Mouse (Mus musculus): ENCODE measurements around the gene H60b.

The H60b gene

GRCm38 (mm10) chr10:22158310-22158999, at the start of gene H60b, which contains the start of gene Raet1e:
TSS of gene H60b (plus strand) at chr10:22158586.
TSS of gene Raet1e (plus strand) at chr10:22158569.
- in situ Hi-C loops (cut with MseI, MboI): loop anchor here (10.0 to 25.0 kb wide), 3 partner anchors 124 to 329 kb away; partner anchors contain the start of gene Raet1d (in 1 of the 2)

- in situ Hi-C loops (cut with MseI, MboI): loop anchor here in 1 of 2 experiments (10.0 kb wide), 1 partner anchor 106 kb away; no protein-coding TSS in a partner anchor
These were observed 17.6 kb upstream of the H60b start for GRCm38 (mm10) chr10:22140665-22141280.

GRCm38 (mm10) chr10:22142194-22142593, 16.2 kb upstream of the H60b start:
- in situ Hi-C loops (cut with MseI, MboI): loop anchor here in 1 of 2 experiments (10.0 kb wide), 1 partner anchor 107 kb away; no protein-coding TSS in a partner anchor

GRCm38 (mm10) chr10:22142926-22143325, 15.5 kb upstream of the H60b start:
- in situ Hi-C loops (cut with MseI, MboI): loop anchor here in 1 of 2 experiments (10.0 kb wide), 1 partner anchor 108 kb away; no protein-coding TSS in a partner anchor

- in situ Hi-C loops (cut with MseI, MboI): loop anchor here in 1 of 2 experiments (10.0 kb wide), 1 partner anchor 114 kb away; no protein-coding TSS in a partner anchor
These were observed 9.8 kb upstream of the H60b start for GRCm38 (mm10) chr10:22148441-22149072.

GRCm38 (mm10) chr10:22149073-22149690, 9.2 kb upstream of the H60b start, which contains the start of gene E030030I06Rik:
TSS of gene E030030I06Rik (minus strand) at chr10:22149270.
- in situ Hi-C loops (cut with MseI, MboI): loop anchor here in 1 of 2 experiments (10.0 kb wide), 1 partner anchor 114 kb away; no protein-coding TSS in a partner anchor

- in situ Hi-C loops (cut with MseI, MboI): loop anchor here (10.0 to 25.0 kb wide), 3 partner anchors 115 to 337 kb away; partner anchors contain the start of gene Raet1d (in 1 of the 2)
These were observed 8.5 kb upstream of the H60b start for GRCm38 (mm10) chr10:22149691-22150465.

- in situ Hi-C loops (cut with MseI, MboI): loop anchor here (10.0 to 25.0 kb wide), 3 partner anchors 116 to 337 kb away; partner anchors contain the start of gene Raet1d (in 1 of the 2)
These were observed 7.8 kb upstream of the H60b start for GRCm38 (mm10) chr10:22150593-22150992.

GRCm38 (mm10) chr10:22151056-22151862, 7.1 kb upstream of the H60b start:
- in situ Hi-C loops (cut with MseI, MboI): loop anchor here (10.0 to 25.0 kb wide), 3 partner anchors 116 to 336 kb away; partner anchors contain the start of gene Raet1d (in 1 of the 2)

GRCm38 (mm10) chr10:22151863-22152640, 6.3 kb upstream of the H60b start:
- in situ Hi-C loops (cut with MseI, MboI): loop anchor here (10.0 to 25.0 kb wide), 3 partner anchors 117 to 335 kb away; partner anchors contain the start of gene Raet1d (in 1 of the 2)

- in situ Hi-C loops (cut with MseI, MboI): loop anchor here (10.0 to 25.0 kb wide), 3 partner anchors 118 to 334 kb away; partner anchors contain the start of gene Raet1d (in 1 of the 2)
These were observed 5.2 kb upstream of the H60b start for GRCm38 (mm10) chr10:22153147-22153690.

GRCm38 (mm10) chr10:22154127-22154526, 4.3 kb upstream of the H60b start:
- in situ Hi-C loops (cut with MseI, MboI): loop anchor here (10.0 to 25.0 kb wide), 3 partner anchors 119 to 333 kb away; partner anchors contain the start of gene Raet1d (in 1 of the 2)

GRCm38 (mm10) chr10:22154871-22155799, 3.3 kb upstream of the H60b start:
- in situ Hi-C loops (cut with MseI, MboI): loop anchor here (10.0 to 25.0 kb wide), 3 partner anchors 120 to 332 kb away; partner anchors contain the start of gene Raet1d (in 1 of the 2)

- in situ Hi-C loops (cut with MseI, MboI): loop anchor here (10.0 to 25.0 kb wide), 3 partner anchors 124 to 328 kb away; partner anchors contain the start of gene Raet1d (in 1 of the 2)
These were observed 760 bp downstream of the H60b start for GRCm38 (mm10) chr10:22159131-22159561.

- in situ Hi-C loops (cut with MseI, MboI): loop anchor here (10.0 to 25.0 kb wide), 3 partner anchors 125 to 328 kb away; partner anchors contain the start of gene Raet1d (in 1 of the 2)
These were observed 1.3 kb downstream of the H60b start for GRCm38 (mm10) chr10:22159581-22160140.

- in situ Hi-C loops (cut with MseI, MboI): loop anchor here in 1 of 2 experiments (25.0 kb wide), 2 partner anchors 199 to 324 kb away; partner anchors contain the start of gene Raet1d
These were observed 4.9 kb downstream of the H60b start for GRCm38 (mm10) chr10:22163279-22163678.

Data from mouse trophoblast stem cell (cell line).